Mouse (Mus musculus): ENCODE measurements around the gene Stam2.

- TF ChIP-seq CTCF (IDR thresholded peaks at IDR 0.05; ENCODE audit: control insufficient read depth, insufficient read depth, low read length) (no peak), POLR2A (IDR thresholded peaks at IDR 0.05; ENCODE audit: borderline replicate concordance, control insufficient read depth, low read depth, low read length) (no peak)
Measured at GRCm38 (mm10) chr2:52772774-52773393, 30.8 kb upstream of the Stam2 start.
